Mouse (Mus musculus) intestine, embryonic 15.5 days (tissue): Measurements from ENCODE around the gene Fancd2. TPM values are rescaled to one million over a fixed set of nuclear protein-coding genes. Genes with fewer than 3 reads are reported as not detected.

ENCODE experiments used
- polyA plus RNA-seq: library from polyadenylated mRNA; unstranded; fragments of >200 nt; fragmentation: Nextera tagmentation; extraction: Ambion mirVana; gene quantifications from 2 replicates; pipeline ENCODE4 v1.2.1, GENCODE M21; 2015

Fancd2 gene
- polyA plus RNA-seq, 1 experiment from 2014 or later: 10.3 TPM

Other genes with a start within 250 kb of the Fancd2 start
- gene Cpne9, start 249.4 kb upstream of the Fancd2 start, polyA plus RNA-seq: 0.14 TPM in 1 of 2 replicates, not detected in the other
- 13.6 and 15.3 TPM in 2 replicates for gene Brpf1, start 224.5 kb upstream of the Fancd2 start, polyA plus RNA-seq
- gene Ogg1, start 204.7 kb upstream of the Fancd2 start, polyA plus RNA-seq: 11.3 and 13.3 TPM in 2 replicates
- gene Camk1, start 187.7 kb upstream of the Fancd2 start, polyA plus RNA-seq: 75.2 and 75.4 TPM in 2 replicates
- 41.3 and 44.0 TPM in 2 replicates for gene Tada3, start 153.8 kb upstream of the Fancd2 start, polyA plus RNA-seq
- gene Arpc4, start 153.6 kb upstream of the Fancd2 start, polyA plus RNA-seq: 414 and 427 TPM in 2 replicates
- gene Ttll3, start 142.4 kb upstream of the Fancd2 start, polyA plus RNA-seq: 3.7 and 4.1 TPM in 2 replicates
- gene Rpusd3, start 112.3 kb upstream of the Fancd2 start, polyA plus RNA-seq: 24.3 and 25.6 TPM in 2 replicates
- 11.8 and 12.8 TPM in 2 replicates for gene Cidec, start 95.9 kb upstream of the Fancd2 start, polyA plus RNA-seq
- 83.8 and 87.7 TPM in 2 replicates for gene Jagn1, start 89.1 kb upstream of the Fancd2 start, polyA plus RNA-seq
- gene Il17re, start 73.2 kb upstream of the Fancd2 start, polyA plus RNA-seq: 7.8 and 8.4 TPM in 2 replicates
- gene Il17rc, start 60.3 kb upstream of the Fancd2 start, polyA plus RNA-seq: 26.6 and 27.2 TPM in 2 replicates
- 21.9 and 22.7 TPM in 2 replicates for gene Creld1, start 48.4 kb upstream of the Fancd2 start, polyA plus RNA-seq
- gene Prrt3, start 29.8 kb upstream of the Fancd2 start, polyA plus RNA-seq: 0.43 and 0.45 TPM in 2 replicates
- 84.2 and 88.3 TPM in 2 replicates for gene Emc3, start within 50 bp of the Fancd2 start, polyA plus RNA-seq
- gene Fancd2os, start 69.0 kb downstream of the Fancd2 start, polyA plus RNA-seq: 0.13 TPM in 1 of 2 replicates, not detected in the other
- 198 and 201 TPM in 2 replicates for gene Brk1, start 73.1 kb downstream of the Fancd2 start, polyA plus RNA-seq
- gene Vhl, start 92.3 kb downstream of the Fancd2 start, polyA plus RNA-seq: 33.3 and 37.5 TPM in 2 replicates
- gene Irak2, start 106.8 kb downstream of the Fancd2 start, polyA plus RNA-seq: 11.0 and 13.9 TPM in 2 replicates
- 0.97 and 1.2 TPM in 2 replicates for gene Tatdn2, start 165.4 kb downstream of the Fancd2 start, polyA plus RNA-seq
- 103 and 125 TPM in 2 replicates for gene Ghrl, start 188.2 kb downstream of the Fancd2 start, polyA plus RNA-seq
- gene Sec13, start 209.1 kb downstream of the Fancd2 start, polyA plus RNA-seq: 254 and 276 TPM in 2 replicates